Mouse (Mus musculus) ES-E14 (cell line): ENCODE measurements around the gene Cald1.

Experiments used
- CHD2 ChIP-seq: IDR thresholded peaks from 2 replicates; pipeline ENCODE4 v1.6.1; 2014; ENCODE audit warnings: mild to moderate bottlenecking, low read depth, low read length, inconsistent platforms
- MAFK ChIP-seq: IDR thresholded peaks from 2 replicates; pipeline ENCODE4 v1.6.1; 2014; ENCODE audit warnings: mild to moderate bottlenecking, low read depth, low read length, inconsistent platforms; ENCODE audit not compliant: insufficient read depth
- ZC3H11A ChIP-seq: IDR thresholded peaks from 2 replicates; pipeline ENCODE4 v1.6.1; 2012; ENCODE audit warnings: low read depth, mild to moderate bottlenecking, inconsistent platforms, low read length, borderline replicate concordance
- ZNF384 ChIP-seq: IDR thresholded peaks from 2 replicates; pipeline ENCODE4 v1.6.1; 2012; ENCODE audit warnings: low read depth, low read length, inconsistent platforms

DNA sequence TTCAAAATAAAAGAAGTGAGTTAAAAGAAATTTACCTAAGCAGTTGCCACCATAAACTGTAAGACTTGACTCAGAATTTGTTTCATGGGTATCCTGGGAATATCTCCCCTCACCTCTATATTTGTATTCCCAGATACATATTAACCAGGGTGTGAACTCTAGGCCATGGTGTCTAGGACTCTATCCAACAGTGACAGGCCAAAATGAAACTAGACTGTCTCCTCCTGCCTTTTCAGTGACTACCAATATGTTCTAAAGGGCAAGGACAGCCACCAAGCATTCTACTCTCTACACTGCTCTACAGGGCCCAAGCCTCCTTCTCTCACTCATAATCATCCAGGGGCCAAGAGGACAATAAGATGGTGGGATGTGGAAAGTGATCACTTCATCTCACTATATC lies 153.3 kb downstream of the Cald1 start:
- TF ChIP-seq CHD2 (no peak), MAFK (no peak), ZC3H11A (no peak), ZNF384 (no peak)
